Mouse (Mus musculus) C2C12 (cell line): ENCODE results near the gene Nags.

Source experiments
- CTCF ChIP-seq: IDR thresholded peaks from one replicate; pipeline ENCODE4 v1.5.1; 2011; ENCODE audit not compliant: control insufficient read depth, insufficient read depth, insufficient read length
- MAX ChIP-seq: IDR thresholded peaks from one replicate; pipeline ENCODE4 v1.6.1; 2011; ENCODE audit warnings: mild to moderate bottlenecking, control low read depth

- TF ChIP-seq MAX, result no peak
- TF ChIP-seq CTCF, result no peak
Observed at GRCm38 (mm10) chr11:102144957-102145470, 299 bp upstream of the Nags start.
